Mouse (Mus musculus) stomach, embryonic 15.5 days (tissue): ENCODE results near the gene Sult1a1. TPM values are rescaled to one million over a fixed set of nuclear protein-coding genes. Genes with fewer than 3 reads are reported as not detected.

ENCODE experiments used
- ATAC-seq: fragments of 200-750 bp; cut with Nextera tagmentation; 2 replicates; pipeline ENCODE4 v1.8.0; 2017; ENCODE audit warnings: low read depth, moderate number of reproducible peaks, moderate TSS enrichment; ENCODE audit not compliant: insufficient read depth, low FRiP score
- H3K27ac ChIP-seq: fragments of 300-500 bp; sonication (generic); 2 replicates; pipeline ENCODE4 v1.5.1; 2015; ENCODE audit warnings: mild to moderate bottlenecking, inconsistent platforms
- H3K27me3 ChIP-seq: fragments of 300-500 bp; sonication (generic); replicated peaks from 2 replicates; pipeline ENCODE4 v1.6.1; 2015; ENCODE audit warnings: inconsistent platforms
- H3K36me3 ChIP-seq: fragments of 300-500 bp; sonication (generic); 2 replicates; pipeline ENCODE4 v1.6.1; 2015; ENCODE audit warnings: inconsistent platforms
- H3K4me1 ChIP-seq: fragments of 300-500 bp; sonication (generic); 2 replicates; pipeline ENCODE4 v1.6.1; 2015; ENCODE audit warnings: inconsistent platforms
- H3K4me2 ChIP-seq: fragments of 300-500 bp; sonication (generic); 2 replicates; pipeline ENCODE4 v1.6.1; 2015; ENCODE audit warnings: mild to moderate bottlenecking, inconsistent platforms
- H3K4me3 ChIP-seq: fragments of 300-500 bp; sonication (generic); replicated peaks from 2 replicates; pipeline ENCODE4 v1.5.1; 2015; ENCODE audit warnings: inconsistent platforms
- H3K9ac ChIP-seq: fragments of 300-500 bp; sonication (generic); 2 replicates; pipeline ENCODE4 v1.6.1; 2015; ENCODE audit warnings: inconsistent platforms
- H3K9me3 ChIP-seq: fragments of 300-500 bp; sonication (generic); 2 replicates; pipeline ENCODE4 v1.6.1; 2016; ENCODE audit warnings: inconsistent platforms
- WGBS: fragments of 180-500 bp; shearing (Covaris S2); methylation state at CpG from one replicate; pipeline ENCODE4 v1.1.7; 2015; 5-methylcytosine and 5-hydroxymethylcytosine counted together
- polyA plus RNA-seq: library from polyadenylated mRNA; unstranded; fragments of >200 nt; fragmentation: Nextera tagmentation; extraction: Ambion mirVana; gene quantifications from 2 replicates; pipeline ENCODE4 v1.2.1, GENCODE M21; 2015

Sult1a1 gene
- polyA plus RNA-seq, 1 experiment from 2014 or later, result 9.7 TPM

DNA sequence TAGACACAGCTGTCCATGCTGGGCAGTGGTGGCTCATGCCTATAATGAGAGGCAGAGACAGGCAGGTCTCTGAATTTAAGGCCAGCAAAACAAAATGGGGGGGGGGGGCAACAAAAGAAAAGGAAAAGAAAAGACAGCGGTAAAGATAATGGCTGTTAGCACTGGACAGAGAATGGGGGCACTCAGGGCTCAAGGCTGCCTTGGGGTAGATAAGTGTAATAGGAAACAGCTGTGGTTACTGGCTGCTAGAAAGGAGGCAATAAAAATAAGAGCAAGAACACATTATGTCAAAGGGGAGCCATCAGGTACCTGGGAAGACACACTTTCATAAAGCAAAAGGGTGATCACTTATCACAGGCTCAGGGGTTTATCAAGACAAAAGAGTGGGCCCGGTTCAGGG is 43.8 kb downstream of the Sult1a1 start:
- ATAC-seq, result no peak
- H3K4me2 ChIP-seq, result no peak overlapping the region
- no peak overlapping the region for H3K27ac ChIP-seq
- no peaks in the 10 kb centered on the region for H3K36me3 ChIP-seq
- H3K27me3 ChIP-seq, result no peaks in the 10 kb centered on the region
- H3K4me1 ChIP-seq, result no peaks in the 10 kb centered on the region
- 77% methylated on average over 2 of the region's 2 CpGs for WGBS
- H3K4me3 ChIP-seq, result no peak overlapping the region
- H3K9me3 ChIP-seq, result no peaks in the 10 kb centered on the region
- no peak overlapping the region for H3K9ac ChIP-seq

GRCm38 (mm10) chr7:126630824-126631518 is 45.3 kb downstream of the Sult1a1 start, which contains the start of gene Nupr1:
Nupr1 (minus strand) TSS chr7:126630861.
- 0 out of 2 replicates have a peak, but pooled peaks cover 3% of the 10 kb centered on the region for H3K4me1 ChIP-seq
- no peaks in the 10 kb centered on the region for H3K27me3 ChIP-seq
- H3K9ac ChIP-seq, result no peak within 1 kb of the TSS
- H3K9me3 ChIP-seq, result no peaks in the 10 kb centered on the region
- no peaks in the 10 kb centered on the region for H3K36me3 ChIP-seq
- H3K27ac ChIP-seq, result peak within 1 kb of the TSS; percentile 75
- no peak within 1 kb of the TSS for H3K4me3 ChIP-seq
- no peak within 1 kb of the TSS for H3K4me2 ChIP-seq
- peak; percentile 77 for ATAC-seq
- whole genome bisulfite sequencing, result 67% methylated on average over 4 of the region's 4 CpGs

DNA sequence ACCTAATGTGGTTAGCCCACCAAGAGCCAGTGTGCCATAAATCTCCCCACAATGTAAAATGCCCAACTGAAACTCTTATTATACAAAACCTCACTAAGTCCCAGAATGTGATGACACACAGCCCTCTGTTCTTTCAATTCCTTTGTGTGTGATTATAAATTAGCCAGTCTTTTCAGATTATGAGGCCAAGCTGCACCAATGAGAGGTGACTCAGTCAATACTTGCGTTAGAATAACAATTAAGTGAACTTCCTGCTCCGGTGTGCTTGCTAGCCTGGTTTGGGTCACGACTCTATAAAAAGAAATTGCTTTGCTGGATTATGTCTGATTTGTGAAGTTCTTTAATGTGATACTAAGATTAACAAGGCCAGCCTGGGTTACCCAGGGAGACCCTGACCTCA is 46.3 kb downstream of the Sult1a1 start:
- H3K27ac ChIP-seq, result peak overlapping the region; percentile 13; the same call in 1 of the 2 replicates
- WGBS, result 39% methylated on average over 3 of the region's 3 CpGs
- H3K9me3 ChIP-seq, result no peaks in the 10 kb centered on the region
- 0 out of 2 replicates have a peak, but pooled peaks cover 11% of the 10 kb centered on the region for H3K4me1 ChIP-seq
- no peak overlapping the region for H3K4me2 ChIP-seq
- no peak for ATAC-seq
- H3K9ac ChIP-seq, result no peak overlapping the region
- no peak overlapping the region for H3K4me3 ChIP-seq
- no peaks in the 10 kb centered on the region for H3K27me3 ChIP-seq
- no peaks in the 10 kb centered on the region for H3K36me3 ChIP-seq

DNA sequence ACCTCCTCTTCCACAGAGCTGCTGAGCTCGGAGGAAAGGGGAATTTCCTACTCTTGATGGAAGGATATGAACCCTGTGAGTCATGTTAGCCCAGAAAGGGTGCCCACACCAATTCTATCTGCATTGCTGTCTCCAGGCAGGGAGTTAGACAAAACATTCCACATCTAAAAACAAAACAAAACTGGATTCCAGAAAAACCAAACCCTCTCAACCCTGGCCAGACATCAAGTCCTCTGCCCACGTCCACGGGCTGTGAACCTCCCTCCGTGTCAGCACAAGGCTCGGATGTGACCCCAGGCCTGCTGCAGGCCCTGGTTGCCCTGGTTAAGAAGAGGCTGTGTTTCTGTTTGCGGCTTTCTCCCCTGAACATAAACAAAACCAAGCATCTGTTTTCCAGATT is 48.1 kb downstream of the Sult1a1 start:
- no peak overlapping the region for H3K27ac ChIP-seq
- H3K4me1 ChIP-seq, result 0 out of 2 replicates have a peak, but pooled peaks cover 11% of the 10 kb centered on the region
- no peaks in the 10 kb centered on the region for H3K27me3 ChIP-seq
- 56% methylated on average over 6 of the region's 6 CpGs for WGBS
- no peak overlapping the region for H3K9ac ChIP-seq
- H3K4me3 ChIP-seq, result no peak overlapping the region
- H3K4me2 ChIP-seq, result no peak overlapping the region
- no peaks in the 10 kb centered on the region for H3K9me3 ChIP-seq
- no peaks in the 10 kb centered on the region for H3K36me3 ChIP-seq
- no peak for ATAC-seq

- 0 out of 2 replicates have a peak overlapping the region, but pooled peaks have one; percentile 8 for H3K4me2 ChIP-seq
- WGBS, result 75% methylated on average over 3 of the region's 3 CpGs
- no peaks in the 10 kb centered on the region for H3K9me3 ChIP-seq
- no peaks in the 10 kb centered on the region for H3K36me3 ChIP-seq
- H3K9ac ChIP-seq, result no peak overlapping the region
- H3K27me3 ChIP-seq, result no peaks in the 10 kb centered on the region
- H3K4me3 ChIP-seq, result no peak overlapping the region
- peak overlapping the region; percentile 44 for H3K27ac ChIP-seq
- no peak for ATAC-seq
- H3K4me1 ChIP-seq, result 0 out of 2 replicates have a peak, but pooled peaks cover 11% of the 10 kb centered on the region
Observed at GRCm38 (mm10) chr7:126625807-126626600, 50.2 kb downstream of the Sult1a1 start.

DNA sequence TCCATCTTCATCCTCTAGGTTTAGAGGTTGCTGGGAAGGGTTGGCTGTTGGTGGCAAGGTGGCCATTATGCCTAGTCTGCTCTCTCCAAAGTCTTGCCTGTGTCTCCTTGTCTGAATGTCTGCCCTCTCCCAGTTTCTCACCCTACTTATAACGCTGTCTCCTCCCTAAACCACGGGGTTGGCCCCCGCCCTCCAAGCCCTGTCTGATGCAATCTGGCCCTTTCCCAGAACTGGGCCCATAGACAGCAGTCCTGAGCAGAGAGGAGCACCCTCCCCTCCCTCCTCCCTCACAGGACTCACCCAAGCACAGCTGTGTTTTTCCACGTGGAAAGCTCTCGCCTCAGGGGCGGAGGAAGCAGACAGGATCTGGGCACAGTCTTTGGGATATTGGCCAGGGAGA is 50.9 kb downstream of the Sult1a1 start:
- H3K4me1 ChIP-seq, result 0 out of 2 replicates have a peak, but pooled peaks cover 11% of the 10 kb centered on the region
- peak overlapping the region; percentile 44; the same call in 1 of the 2 replicates for H3K27ac ChIP-seq
- peak; percentile 82 for ATAC-seq
- H3K9ac ChIP-seq, result no peak overlapping the region
- 28% methylated on average over 6 of the region's 6 CpGs for WGBS
- H3K36me3 ChIP-seq, result no peaks in the 10 kb centered on the region
- no peaks in the 10 kb centered on the region for H3K27me3 ChIP-seq
- H3K4me2 ChIP-seq, result peak overlapping the region; percentile 14; the same call in 1 of the 2 replicates
- no peaks in the 10 kb centered on the region for H3K9me3 ChIP-seq
- peak overlapping the region; percentile 29 for H3K4me3 ChIP-seq

DNA sequence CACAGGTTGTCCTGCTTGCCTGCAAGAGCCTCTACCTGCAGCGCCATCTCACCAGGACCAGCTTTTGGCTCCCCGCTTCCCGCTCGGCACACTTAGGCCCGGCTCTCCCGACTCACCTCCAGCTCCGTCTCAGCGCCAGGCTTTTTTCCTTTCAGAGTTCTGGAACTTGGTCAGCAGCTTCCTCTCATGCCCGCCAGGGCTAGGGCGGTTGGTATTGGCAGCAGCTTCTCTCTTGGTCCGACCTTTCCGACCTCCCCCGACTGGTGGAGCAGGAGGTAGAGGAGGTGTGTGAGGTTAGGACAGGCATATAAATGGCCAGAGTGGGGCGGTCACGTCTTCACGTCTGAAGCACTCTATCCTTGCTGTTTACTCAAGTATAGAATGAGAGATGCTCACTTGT is 51.5 kb downstream of the Sult1a1 start:
- peak overlapping the region; percentile 14 for H3K4me2 ChIP-seq
- peak overlapping the region; percentile 29 for H3K4me3 ChIP-seq
- no peak overlapping the region for H3K9ac ChIP-seq
- H3K36me3 ChIP-seq, result no peaks in the 10 kb centered on the region
- ATAC-seq, result no peak
- H3K27ac ChIP-seq, result 0 out of 2 replicates have a peak overlapping the region, but pooled peaks have one; percentile 8
- H3K9me3 ChIP-seq, result no peaks in the 10 kb centered on the region
- H3K4me1 ChIP-seq, result 0 out of 2 replicates have a peak, but pooled peaks cover 11% of the 10 kb centered on the region
- H3K27me3 ChIP-seq, result no peaks in the 10 kb centered on the region
- 62% methylated on average over 16 of the region's 16 CpGs for WGBS

- no peaks in the 10 kb centered on the region for H3K9me3 ChIP-seq
- no peak overlapping the region for H3K9ac ChIP-seq
- H3K4me1 ChIP-seq, result 0 out of 2 replicates have a peak, but pooled peaks cover 11% of the 10 kb centered on the region
- WGBS, result 68% methylated on average over 1 of the region's 1 CpGs
- no peaks in the 10 kb centered on the region for H3K27me3 ChIP-seq
- no peak for ATAC-seq
- H3K27ac ChIP-seq, result no peak overlapping the region
- H3K36me3 ChIP-seq, result no peaks in the 10 kb centered on the region
- no peak overlapping the region for H3K4me2 ChIP-seq
- H3K4me3 ChIP-seq, result no peak overlapping the region; the same call in 1 of the 2 replicates
Observed at GRCm38 (mm10) chr7:126623381-126623780, 52.9 kb downstream of the Sult1a1 start.

Other genes starting within 250 kb of the Sult1a1 start
- gene Rabep2, start 247.7 kb downstream of the Sult1a1 start, polyA plus RNA-seq, result 27.4 and 27.9 TPM in 2 replicates
- gene Atp2a1, start 213.3 kb downstream of the Sult1a1 start, polyA plus RNA-seq, result 1.7 and 5.7 TPM in 2 replicates
- 39.2 and 44.4 TPM in 2 replicates for gene Sh2b1, start 201.0 kb downstream of the Sult1a1 start, polyA plus RNA-seq
- 149 and 158 TPM in 2 replicates for gene Tufm, start 189.1 kb downstream of the Sult1a1 start, polyA plus RNA-seq
- 44.5 and 53.3 TPM in 2 replicates for gene Atxn2l, start 173.0 kb downstream of the Sult1a1 start, polyA plus RNA-seq
- 188 and 196 TPM in 2 replicates for gene Eif3c, start 110.0 kb downstream of the Sult1a1 start, polyA plus RNA-seq
- gene Apobr, start 91.5 kb downstream of the Sult1a1 start, polyA plus RNA-seq, result 1.2 and 1.3 TPM in 2 replicates
- gene Cln3, start 90.6 kb downstream of the Sult1a1 start, polyA plus RNA-seq, result 30.4 and 33.1 TPM in 2 replicates
- 0.13 and 0.26 TPM in 2 replicates for gene Il27, start 81.5 kb downstream of the Sult1a1 start, polyA plus RNA-seq
- gene Nupr1, start 45.6 kb downstream of the Sult1a1 start, polyA plus RNA-seq, result 156 and 197 TPM in 2 replicates
- gene Sgf29, start 27.1 kb downstream of the Sult1a1 start, polyA plus RNA-seq, result 43.5 and 53.8 TPM in 2 replicates
- gene Bola2, start 19.0 kb upstream of the Sult1a1 start, polyA plus RNA-seq, result 105 and 114 TPM in 2 replicates
- 7.9 and 9.6 TPM in 2 replicates for gene Slx1b, start 19.4 kb upstream of the Sult1a1 start, polyA plus RNA-seq
- gene Coro1a, start 31.4 kb upstream of the Sult1a1 start, polyA plus RNA-seq, result 50.1 and 51.9 TPM in 2 replicates
- gene Mapk3, start 83.2 kb upstream of the Sult1a1 start, polyA plus RNA-seq, result 99.9 TPM in 2 replicates
- gene Gdpd3, start 89.9 kb upstream of the Sult1a1 start, polyA plus RNA-seq, result 3.1 and 3.3 TPM in 2 replicates
- gene Ypel3, start 100.5 kb upstream of the Sult1a1 start, polyA plus RNA-seq, result 81.9 and 93.0 TPM in 2 replicates
- gene Tbx6, start 105.1 kb upstream of the Sult1a1 start, polyA plus RNA-seq, result 0.46 and 0.66 TPM in 2 replicates
- 237 and 240 TPM in 2 replicates for gene Ppp4c, start 116.1 kb upstream of the Sult1a1 start, polyA plus RNA-seq
- gene Fam57b, start 121.2 kb upstream of the Sult1a1 start, polyA plus RNA-seq, result 0.73 and 0.74 TPM in 2 replicates
- gene 4930451I11Rik, start 155.2 kb upstream of the Sult1a1 start, polyA plus RNA-seq, result not detected in 2 replicates
- 0.62 and 0.74 TPM in 2 replicates for gene Doc2a, start 171.0 kb upstream of the Sult1a1 start, polyA plus RNA-seq
- gene Hirip3, start 185.5 kb upstream of the Sult1a1 start, polyA plus RNA-seq, result 28.5 and 28.8 TPM in 2 replicates
- 60.1 and 68.3 TPM in 2 replicates for gene Ino80e, start 185.9 kb upstream of the Sult1a1 start, polyA plus RNA-seq
- 38.3 and 40.1 TPM in 2 replicates for gene Taok2, start 208.3 kb upstream of the Sult1a1 start, polyA plus RNA-seq
- 32.0 and 33.4 TPM in 2 replicates for gene Tmem219, start 246.5 kb upstream of the Sult1a1 start, polyA plus RNA-seq